ENCODE assay signal across 11 mouse cellular contexts in genomic region chr10:3663296-3663695, GRCm38 (mm10).
"Had no signal": no experiment of that assay in that cellular context is flagged by ENCODE, and none has a peak within 500 bp of the region (broad histone marks: within the 10 kb centered on the region; RNA-seq: fewer than 3 reads in every experiment).

No protein-coding gene starts in this region.

- ATAC-seq: intestine, embryonic 16.5 days had no signal

- DNase-seq: layer of hippocampus, postnatal 36 days; liver, embryonic 13.5 days; lung, adult 2 months; lung, postnatal 14 days; lung, postnatal 4 days; midbrain, embryonic 14.5 days; thymus, adult 18-20 months; thymus, postnatal 36 days had no signal

- H3K27me3 ChIP-seq: liver, embryonic 13.5 days had no signal

- H3K9ac ChIP-seq: liver, embryonic 13.5 days had no signal

- H3K36me3 ChIP-seq: liver, embryonic 13.5 days had no signal

- H3K27ac ChIP-seq: left cerebral cortex, adult 2 months; liver, embryonic 13.5 days had no signal

- H3K4me3 ChIP-seq: left cerebral cortex, adult 2 months; liver, embryonic 13.5 days had no signal

- H3K4me2 ChIP-seq: liver, embryonic 13.5 days; midbrain, embryonic 11.5 days had no signal

- H3K4me1 ChIP-seq: liver, embryonic 13.5 days had no signal

- H3K9me3 ChIP-seq: liver, embryonic 13.5 days had no signal
